Mouse (Mus musculus) B cell, adult (primary cell): ENCODE data around the gene Fbxl3. TPM values are rescaled to one million over a fixed set of nuclear protein-coding genes. Genes with fewer than 3 reads are reported as not detected.

ENCODE experiments used
- total RNA-seq: library from RNA; stranded (reverse); gene quantifications from 4 replicates; pipeline ENCODE4 v1.2.4, GENCODE M21; 2023; ENCODE audit not compliant: inconsistent age

Gene Fbxl3
- 175 to 183 TPM (median 176 TPM) in 4 replicates for total RNA-seq

DNA sequence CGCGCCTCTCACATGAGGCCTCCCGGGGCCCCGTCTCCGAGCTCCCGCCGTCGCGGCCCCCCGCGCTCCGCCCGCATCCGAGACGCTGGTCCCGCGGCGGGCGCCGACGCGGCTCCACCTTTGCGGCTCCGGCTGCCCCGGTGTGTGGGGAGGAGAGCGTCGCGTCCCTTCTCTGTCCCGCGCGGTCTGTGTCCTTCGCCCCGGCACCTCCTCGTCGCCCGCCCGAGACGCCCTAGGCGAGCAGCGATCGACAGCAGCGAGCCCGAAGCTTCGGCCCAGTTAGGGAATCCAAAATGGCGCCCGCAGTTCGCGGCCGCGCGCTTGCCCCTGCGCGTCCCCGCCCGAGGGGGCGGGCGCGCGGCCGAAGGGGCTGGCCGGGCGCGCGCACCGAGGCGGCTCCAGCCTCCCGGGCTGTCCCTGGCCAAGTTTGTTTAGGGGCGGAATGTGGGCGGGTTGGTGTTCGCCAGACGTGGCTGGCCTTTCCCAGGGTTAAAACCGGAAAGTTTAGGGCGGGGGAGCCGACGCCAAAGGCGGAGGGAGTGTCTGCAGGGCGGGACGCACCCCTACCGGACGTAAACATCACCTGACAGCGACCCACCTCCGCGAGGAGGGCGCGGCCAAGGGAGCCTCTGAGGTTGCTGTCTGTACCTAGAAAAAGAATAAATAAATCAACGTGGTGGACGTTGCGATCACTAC is at the start of gene Fbxl3:
TSS of gene Fbxl3 (minus strand) at position 329 of the 696 bp plus-strand sequence.

GRCm38 (mm10) chr14:103069864-103070611 is 29.3 kb downstream of the Fbxl3 start, which contains the start of gene Cln5:
Gene Cln5 (plus strand): TSS chr14:103070216.

DNA sequence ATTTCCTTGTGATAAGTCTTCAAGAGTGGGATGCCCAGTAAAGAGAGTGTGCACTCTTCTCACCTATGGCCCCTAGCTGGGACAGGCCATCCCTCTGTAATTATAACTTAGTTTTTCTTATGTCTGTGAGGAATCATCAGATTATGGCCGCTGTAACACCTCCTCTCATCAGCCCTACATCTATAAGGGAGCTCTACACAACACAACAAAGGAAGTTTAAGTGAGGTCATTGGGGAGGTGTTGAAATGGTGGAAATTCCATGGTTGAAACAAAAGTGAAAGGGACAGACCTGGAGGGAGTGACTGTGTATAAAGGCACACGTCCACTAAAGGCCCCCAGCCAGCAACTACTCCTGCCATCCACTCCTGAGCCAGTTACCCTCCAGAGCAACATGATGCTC is 52.7 kb downstream of the Fbxl3 start, which contains the start of gene Acod1:
TSS of gene Acod1 (plus strand) at position 301 of the 400 bp plus-strand sequence.

Other genes with a start within 250 kb of the Fbxl3 start
- 161 to 180 TPM (median 167 TPM) in 4 replicates for gene Kctd12, start 116.9 kb downstream of the Fbxl3 start, total RNA-seq
- gene Acod1, start 52.6 kb downstream of the Fbxl3 start, total RNA-seq = 0.19 to 0.42 TPM in 2 of 4 replicates, not detected in the others
- gene Cln5, start 29.4 kb downstream of the Fbxl3 start, total RNA-seq = 50.7 to 66.9 TPM (median 63.8 TPM) in 4 replicates
- 120 to 130 TPM (median 124 TPM) in 4 replicates for gene Mycbp2, start 247.2 kb upstream of the Fbxl3 start, total RNA-seq